Mouse (Mus musculus): ENCODE results near the gene Dand5.

The Dand5 gene

DNA sequence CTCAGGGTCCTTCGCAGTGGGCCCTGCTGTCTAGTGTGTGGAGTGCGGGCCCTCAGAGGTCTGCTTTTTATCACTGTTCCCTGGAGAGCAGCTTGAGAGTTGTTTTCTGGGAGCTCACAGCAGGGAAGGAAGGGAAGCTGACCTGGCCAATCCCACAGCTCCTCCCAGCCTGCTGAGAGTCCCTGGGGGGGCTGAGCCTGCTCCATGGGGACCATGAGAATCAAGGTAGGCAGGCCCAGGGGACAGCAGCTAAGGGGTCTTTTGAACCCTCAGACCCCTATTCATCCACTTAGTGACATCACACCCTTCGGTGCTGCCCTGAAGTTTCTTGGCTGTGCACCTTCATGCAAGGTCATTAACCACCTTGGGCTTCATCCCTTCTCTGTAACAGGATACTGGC, at the start of gene Dand5:
Gene Dand5 (minus strand): TSS at position 101 of the 400 bp plus-strand sequence.
- Histone ChIP-seq H3K27me3 (ENCODE audit: control insufficient read depth, insufficient read depth, low read length, poor library complexity, severe bottlenecking) (no peaks in the 10 kb centered on the region; the same call in 1 of the 2 replicates), H3K36me3 (ENCODE audit: control insufficient read depth, insufficient read depth, low read length, poor library complexity, severe bottlenecking) (no peaks in the 10 kb centered on the region)
- no peak for DNase-seq (ENCODE audit: low read depth, low spot score)

DNA sequence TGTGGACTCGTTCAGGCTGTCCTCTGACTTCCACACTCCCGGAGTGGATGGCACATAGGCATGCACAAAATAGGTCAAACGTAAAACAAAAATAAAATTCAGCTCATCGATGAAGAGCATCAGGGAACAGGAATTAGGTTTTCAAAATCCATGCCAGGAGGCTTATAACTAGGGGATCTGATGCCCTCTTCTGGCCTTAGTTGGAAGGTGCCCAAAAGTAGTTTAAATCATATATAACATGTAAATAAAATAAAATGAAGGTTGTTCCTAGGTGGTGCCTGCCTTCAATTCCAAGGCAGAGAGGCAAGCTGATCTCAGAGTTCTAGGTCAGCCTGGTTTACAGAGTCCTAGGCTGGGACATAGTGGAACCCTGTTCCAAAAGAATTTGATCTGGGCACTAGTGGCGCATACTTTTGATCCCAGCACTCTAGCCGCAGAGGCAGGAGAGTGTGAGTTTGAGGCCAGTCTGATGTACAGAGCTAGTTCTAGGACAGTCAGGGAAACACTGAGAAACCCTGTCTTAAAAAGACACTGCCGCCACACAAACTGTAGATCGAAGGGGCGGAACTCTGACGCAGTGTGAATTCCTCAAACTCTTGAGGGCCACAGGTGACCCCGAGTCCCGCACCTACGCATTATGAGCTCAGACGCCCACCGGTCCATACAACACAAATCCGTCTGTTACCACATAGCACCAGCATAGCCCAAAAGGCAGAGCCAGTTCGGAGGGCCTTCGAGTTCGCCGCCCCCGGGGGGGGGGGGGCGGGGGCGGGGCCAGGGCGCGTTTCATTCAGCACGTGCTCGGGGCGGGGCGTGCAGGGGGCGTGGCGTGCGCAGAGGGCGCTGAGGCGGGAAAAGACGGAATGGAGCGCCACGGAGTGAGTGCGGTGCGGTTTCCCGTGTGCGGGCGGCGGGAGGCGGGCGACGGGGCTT, 49.0 kb upstream of the Dand5 start, which contains the start of gene Syce2:
Gene Syce2 (plus strand): TSS at position 736 of the 933 bp plus-strand sequence.
- DNase-seq (ENCODE audit: low read depth, low spot score), result peak; percentile 94
- H3K36me3 ChIP-seq (ENCODE audit: control insufficient read depth, insufficient read depth, low read length, poor library complexity, severe bottlenecking), result peaks cover 8% of the 10 kb centered on the region; the same call in 1 of the 2 replicates
- H3K27me3 ChIP-seq (ENCODE audit: control insufficient read depth, insufficient read depth, low read length, poor library complexity, severe bottlenecking), result no peaks in the 10 kb centered on the region

DNA sequence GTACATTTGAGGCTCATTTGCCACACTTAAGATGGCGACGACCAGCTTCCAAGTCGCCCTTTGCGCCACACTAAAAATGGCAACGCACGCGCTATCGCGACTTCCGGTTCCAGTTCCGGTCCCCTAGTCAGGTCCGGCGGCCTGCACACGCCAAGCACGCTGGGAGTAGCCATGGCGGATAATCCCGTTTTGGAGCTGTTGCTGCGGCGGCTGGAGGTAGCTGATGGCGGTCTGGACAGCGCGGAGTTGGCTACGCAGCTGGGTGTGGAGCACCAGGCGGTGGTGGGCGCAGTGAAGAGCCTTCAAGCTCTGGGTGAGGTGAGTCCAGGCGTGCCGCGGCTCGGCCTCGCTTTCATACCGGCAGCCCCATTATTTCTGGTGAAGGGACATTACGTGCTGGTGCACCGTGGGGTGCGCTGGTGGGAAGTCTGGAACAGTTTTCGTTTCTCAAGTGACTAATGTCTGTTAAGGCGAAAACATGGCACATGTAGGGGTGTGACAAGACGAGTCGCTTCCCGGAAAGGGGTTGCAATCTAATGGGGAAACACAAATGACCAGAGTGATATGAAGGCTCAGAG, 34.3 kb upstream of the Dand5 start, which contains the start of gene Farsa:
Gene Farsa (plus strand): TSS at position 126 of the 578 bp plus-strand sequence.
- DNase-seq (ENCODE audit: low read depth, low spot score), result peak; percentile 94
- peaks cover 5% of the 10 kb centered on the region; the same call in 1 of the 2 replicates for H3K36me3 ChIP-seq (ENCODE audit: control insufficient read depth, insufficient read depth, low read length, poor library complexity, severe bottlenecking)
- H3K27me3 ChIP-seq (ENCODE audit: control insufficient read depth, insufficient read depth, low read length, poor library complexity, severe bottlenecking), result no peaks in the 10 kb centered on the region

DNA sequence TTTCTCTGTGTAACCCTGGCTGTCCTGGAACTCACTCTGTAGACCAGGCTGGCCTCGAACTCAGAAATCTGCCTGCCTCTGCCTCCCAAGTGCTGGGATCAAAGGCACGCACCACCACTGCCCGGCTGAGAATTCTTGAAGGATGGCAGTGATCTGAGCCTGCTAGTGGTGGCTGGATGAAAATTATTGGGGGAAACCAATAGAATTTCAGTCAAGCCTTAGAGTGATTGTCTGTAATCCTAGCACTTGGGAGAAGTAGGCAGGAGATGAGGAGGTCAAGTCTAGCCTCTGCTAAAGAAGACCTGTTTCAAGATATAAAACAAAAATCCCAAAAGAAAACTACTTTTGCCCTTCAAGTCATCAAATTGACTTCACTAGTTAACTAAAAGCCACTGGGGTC, 33.8 kb upstream of the Dand5 start:
- Histone ChIP-seq H3K36me3 (ENCODE audit: control insufficient read depth, insufficient read depth, low read length, poor library complexity, severe bottlenecking) (peaks cover 5% of the 10 kb centered on the region; the same call in 1 of the 2 replicates), H3K27me3 (ENCODE audit: control insufficient read depth, insufficient read depth, low read length, poor library complexity, severe bottlenecking) (no peaks in the 10 kb centered on the region)
- no peak for DNase-seq (ENCODE audit: low read depth, low spot score)

DNA sequence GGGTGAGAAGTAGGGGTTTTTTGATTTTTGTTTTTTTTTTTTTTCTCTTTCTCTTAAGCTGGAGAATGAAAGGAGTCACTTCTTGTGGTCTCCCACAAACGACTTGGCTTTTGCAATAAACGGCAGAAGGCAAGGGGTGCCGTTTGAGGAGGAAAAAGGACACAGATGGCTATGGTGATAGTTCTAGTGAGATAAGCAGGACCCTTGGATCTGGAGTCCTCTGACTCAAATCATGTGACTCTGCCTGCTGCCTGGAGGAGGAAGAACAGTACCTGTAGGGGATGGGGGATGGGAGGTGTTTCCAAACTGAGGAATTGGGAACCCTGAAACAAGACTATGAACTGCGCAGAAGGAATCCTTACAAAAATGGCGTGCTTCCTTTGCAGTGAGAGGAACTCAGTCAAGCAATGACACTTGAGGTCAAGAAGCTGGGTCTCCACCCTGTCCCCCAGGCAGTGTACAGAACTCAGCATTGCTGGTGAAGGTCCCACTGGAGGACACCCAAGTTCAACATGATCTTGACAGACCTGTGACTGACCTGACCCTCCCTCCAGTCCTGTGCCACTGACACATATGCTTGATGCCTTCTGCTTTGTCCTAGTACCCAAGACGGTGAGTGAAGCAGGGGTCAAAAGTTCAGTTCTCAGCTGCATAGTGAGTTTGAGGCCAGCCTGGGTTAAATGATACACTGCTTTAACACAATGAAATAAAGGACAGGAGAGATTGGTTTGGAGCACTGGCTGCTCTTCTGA, 25.2 kb upstream of the Dand5 start:
- Histone ChIP-seq H3K27me3 (ENCODE audit: control insufficient read depth, insufficient read depth, low read length, poor library complexity, severe bottlenecking) (no peaks in the 10 kb centered on the region), H3K36me3 (ENCODE audit: control insufficient read depth, insufficient read depth, low read length, poor library complexity, severe bottlenecking) (peaks cover 18% of the 10 kb centered on the region)
- peak; percentile 27 for DNase-seq (ENCODE audit: low read depth, low spot score)

DNA sequence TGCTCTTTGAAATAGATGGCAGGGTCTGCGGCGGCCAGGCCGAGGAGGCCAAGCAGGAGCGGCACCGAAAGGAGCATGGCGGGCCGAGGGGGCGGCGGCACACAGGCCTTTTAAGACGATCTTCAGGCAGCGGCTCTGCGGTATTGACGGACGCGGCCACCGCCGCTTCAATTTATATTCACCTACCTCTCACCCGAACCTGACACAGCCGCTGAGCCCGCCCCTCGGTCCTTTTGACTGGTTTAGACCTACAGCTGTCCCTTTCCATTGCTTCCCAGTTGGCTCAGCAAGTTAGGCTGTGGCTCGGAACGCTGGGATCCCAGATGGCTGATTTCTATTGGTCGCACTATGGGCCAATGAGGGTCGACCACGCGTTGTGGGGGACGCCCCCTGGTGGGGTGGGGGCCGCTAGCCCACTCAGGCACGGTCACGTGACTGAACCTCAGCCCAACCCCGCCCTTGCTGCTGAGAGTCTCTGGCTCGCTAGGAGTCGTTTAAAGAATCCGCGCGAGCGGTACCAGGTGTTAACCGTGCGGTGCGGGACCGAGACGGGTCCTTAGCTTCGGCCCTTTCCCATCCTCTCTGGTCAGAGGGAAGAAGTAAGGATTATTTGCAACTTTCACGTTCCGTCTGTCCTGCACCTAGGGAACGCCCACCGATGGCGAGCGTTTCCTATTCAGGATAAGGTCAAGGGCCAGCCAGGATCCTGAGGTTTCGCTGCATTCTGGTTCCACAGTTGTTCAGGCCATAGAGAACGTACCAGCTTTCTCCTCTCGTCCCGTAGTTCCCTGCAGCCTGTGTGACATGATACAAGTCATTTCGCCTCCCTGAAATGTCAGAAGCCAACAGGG, 24.3 kb upstream of the Dand5 start, which contains the start of gene Calr:
Gene Calr (minus strand): TSS at position 213 of the 851 bp plus-strand sequence.
- Histone ChIP-seq H3K27me3 (ENCODE audit: control insufficient read depth, insufficient read depth, low read length, poor library complexity, severe bottlenecking) (no peaks in the 10 kb centered on the region), H3K36me3 (ENCODE audit: control insufficient read depth, insufficient read depth, low read length, poor library complexity, severe bottlenecking) (peaks cover 25% of the 10 kb centered on the region)
- peak; percentile 100 for DNase-seq (ENCODE audit: low read depth, low spot score)

DNA sequence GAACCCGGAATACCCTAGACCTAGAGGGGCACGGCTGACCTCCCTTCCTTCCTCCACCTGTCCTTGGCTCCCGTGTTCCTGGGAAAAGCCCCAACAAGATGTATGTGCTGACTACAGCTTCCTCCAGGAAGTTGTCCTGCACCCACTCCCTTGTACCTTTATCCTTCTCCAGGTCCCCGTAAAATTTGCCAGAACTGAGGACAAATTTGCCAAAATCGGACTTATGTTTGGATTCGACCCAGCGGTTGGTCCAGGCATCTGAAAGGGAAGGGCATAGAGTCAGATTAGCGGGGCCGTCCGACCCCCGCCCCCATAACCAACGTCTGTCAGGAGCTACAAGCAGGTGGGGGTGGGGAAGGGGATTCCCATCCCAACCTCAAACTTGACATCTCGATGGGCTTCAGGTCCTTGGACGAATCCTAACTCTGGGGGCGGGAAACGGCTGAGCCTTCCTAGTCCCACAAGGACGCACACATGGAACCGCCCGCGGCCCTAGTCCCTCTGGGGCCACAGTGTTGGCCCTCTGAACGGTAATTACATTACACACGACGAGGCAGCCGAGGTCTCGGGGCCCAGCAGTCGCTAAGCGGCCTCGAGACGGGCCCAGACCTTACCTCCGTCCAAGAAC, 23.6 kb upstream of the Dand5 start:
- H3K27me3 ChIP-seq (ENCODE audit: control insufficient read depth, insufficient read depth, low read length, poor library complexity, severe bottlenecking), result no peaks in the 10 kb centered on the region
- no peak for DNase-seq (ENCODE audit: low read depth, low spot score)
- peaks cover 28% of the 10 kb centered on the region for H3K36me3 ChIP-seq (ENCODE audit: control insufficient read depth, insufficient read depth, low read length, poor library complexity, severe bottlenecking)

DNA sequence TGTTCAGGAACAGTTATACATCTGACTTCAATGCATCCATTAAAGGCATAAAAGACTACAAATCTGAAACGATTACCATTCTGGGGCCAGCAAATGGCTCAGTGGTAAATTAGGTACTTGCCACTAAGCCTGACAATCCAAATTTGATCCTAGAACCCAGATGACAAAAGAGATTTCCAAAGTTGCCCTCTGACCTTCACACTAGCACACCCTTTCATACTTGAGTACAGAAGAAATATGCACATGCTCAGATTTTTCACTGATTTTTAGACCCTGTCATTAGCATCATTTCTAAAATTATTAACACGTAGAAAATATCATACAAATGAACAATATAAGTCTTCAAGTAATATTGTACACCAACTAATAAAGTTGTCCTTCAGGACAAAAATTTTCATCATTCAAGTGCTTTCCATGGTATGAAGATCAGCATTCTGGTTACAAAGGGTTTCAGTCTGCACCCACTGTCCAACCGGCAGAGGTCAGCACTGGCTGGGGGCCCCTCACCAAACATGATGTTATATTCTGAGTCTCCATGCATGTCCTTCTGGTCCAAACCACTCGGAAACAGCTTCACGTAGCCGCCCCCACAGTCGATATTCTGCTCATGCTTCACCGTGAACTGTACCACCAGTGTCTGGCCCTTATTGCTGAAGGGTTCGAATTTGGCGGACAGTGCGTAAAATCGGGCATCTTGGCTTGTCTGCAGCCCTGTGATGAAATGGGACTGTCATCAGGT, 22.9 kb upstream of the Dand5 start:
- no peaks in the 10 kb centered on the region for H3K27me3 ChIP-seq (ENCODE audit: control insufficient read depth, insufficient read depth, low read length, poor library complexity, severe bottlenecking)
- H3K36me3 ChIP-seq (ENCODE audit: control insufficient read depth, insufficient read depth, low read length, poor library complexity, severe bottlenecking), result peaks cover 28% of the 10 kb centered on the region
- DNase-seq (ENCODE audit: low read depth, low spot score), result peak; percentile 48

DNA sequence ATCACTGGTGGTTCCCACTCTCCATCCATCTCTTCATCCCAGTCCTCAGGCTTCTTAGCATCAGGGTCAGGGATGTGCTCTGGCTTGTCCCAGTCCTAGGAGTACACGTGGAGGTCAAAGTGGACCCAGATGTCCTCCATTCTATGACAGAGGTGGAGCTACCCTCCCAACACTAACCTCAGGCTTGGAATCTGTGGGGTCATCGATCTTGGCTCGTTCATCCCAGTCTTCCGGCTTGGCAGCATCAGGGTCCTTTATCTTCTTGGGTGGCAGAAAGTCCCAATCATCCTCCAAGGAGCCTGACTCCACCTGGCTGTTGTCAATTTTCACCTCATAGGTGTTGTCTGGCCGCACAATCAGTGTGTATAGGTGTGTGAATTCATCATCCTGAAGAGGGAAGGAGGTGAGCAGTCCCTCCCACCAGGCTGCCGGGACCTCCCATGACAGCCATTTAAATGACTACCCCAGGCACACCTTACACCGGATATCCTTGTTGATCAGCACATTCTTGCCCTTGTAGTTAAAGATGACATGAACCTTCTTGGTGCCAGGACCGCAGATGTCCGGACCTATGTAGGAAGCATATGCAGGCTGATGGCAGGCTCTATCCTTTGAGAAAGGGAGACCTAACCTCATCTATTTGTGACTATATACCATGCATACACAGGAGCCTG, 21.9 kb upstream of the Dand5 start:
- H3K36me3 ChIP-seq (ENCODE audit: control insufficient read depth, insufficient read depth, low read length, poor library complexity, severe bottlenecking), result peaks cover 28% of the 10 kb centered on the region
- no peak for DNase-seq (ENCODE audit: low read depth, low spot score)
- no peaks in the 10 kb centered on the region for H3K27me3 ChIP-seq (ENCODE audit: control insufficient read depth, insufficient read depth, low read length, poor library complexity, severe bottlenecking)

DNA sequence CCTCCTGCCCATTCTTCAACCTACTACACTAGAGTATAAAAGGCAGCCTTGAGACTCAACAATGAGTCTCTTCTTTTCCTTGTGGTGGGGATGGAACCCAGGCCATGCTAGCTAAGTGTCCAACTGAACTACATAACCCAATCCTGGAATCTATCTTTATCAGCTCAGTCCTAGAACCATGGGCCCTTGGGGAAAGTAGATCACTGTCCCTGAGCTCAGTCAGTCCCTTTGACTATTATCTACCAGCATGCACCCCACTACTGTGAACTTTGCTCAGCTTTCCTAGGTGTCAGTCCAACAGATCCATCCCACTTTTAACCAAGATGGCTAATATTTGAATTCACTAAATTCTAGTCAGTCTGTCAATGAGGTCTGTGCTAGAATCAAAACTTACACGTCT, 18.9 kb upstream of the Dand5 start:
- H3K36me3 ChIP-seq (ENCODE audit: control insufficient read depth, insufficient read depth, low read length, poor library complexity, severe bottlenecking), result peaks cover 33% of the 10 kb centered on the region
- no peak for DNase-seq (ENCODE audit: low read depth, low spot score)
- H3K27me3 ChIP-seq (ENCODE audit: control insufficient read depth, insufficient read depth, low read length, poor library complexity, severe bottlenecking), result no peaks in the 10 kb centered on the region

DNA sequence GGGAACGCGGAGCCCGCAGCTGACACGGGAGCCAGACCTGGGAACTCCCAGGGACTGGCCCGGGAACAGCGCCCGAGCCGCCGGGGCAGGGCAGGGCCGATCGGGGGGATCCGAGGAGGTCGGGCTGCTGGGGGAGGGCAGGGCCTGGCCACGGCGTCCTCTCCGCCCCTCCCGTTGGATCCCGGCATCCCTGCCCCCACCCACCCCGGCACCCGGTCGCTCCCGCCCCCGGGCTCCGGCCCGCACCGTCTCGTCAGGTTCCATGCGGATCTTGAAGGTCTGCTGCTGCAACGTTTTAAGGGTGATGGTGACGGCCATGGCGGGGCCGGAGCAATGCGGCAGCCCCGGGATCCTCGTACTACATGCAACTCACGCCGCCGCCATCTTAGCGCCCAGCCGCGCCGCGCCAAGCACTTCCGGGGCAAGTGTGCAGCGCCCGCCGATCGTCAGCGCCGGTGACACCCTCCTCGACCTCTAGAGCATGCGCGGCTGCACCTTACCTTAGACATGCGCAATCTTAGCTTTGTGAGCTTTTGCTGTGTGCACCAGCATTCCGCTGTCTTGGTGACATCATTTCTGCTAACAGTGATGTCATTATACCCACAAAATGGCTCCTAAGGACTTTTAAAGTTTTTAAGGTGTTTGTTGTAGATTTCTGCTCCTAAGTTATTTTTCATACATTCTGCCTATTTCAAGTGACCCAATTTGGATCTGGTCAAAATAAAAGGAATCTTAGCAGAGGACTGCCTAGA, 17.8 kb upstream of the Dand5 start, which contains the start of gene Rad23a:
Gene Rad23a (minus strand): TSS at position 418 of the 752 bp plus-strand sequence.
- Histone ChIP-seq H3K27me3 (ENCODE audit: control insufficient read depth, insufficient read depth, low read length, poor library complexity, severe bottlenecking) (no peaks in the 10 kb centered on the region), H3K36me3 (ENCODE audit: control insufficient read depth, insufficient read depth, low read length, poor library complexity, severe bottlenecking) (peaks cover 36% of the 10 kb centered on the region)
- peak; percentile 97 for DNase-seq (ENCODE audit: low read depth, low spot score)

DNA sequence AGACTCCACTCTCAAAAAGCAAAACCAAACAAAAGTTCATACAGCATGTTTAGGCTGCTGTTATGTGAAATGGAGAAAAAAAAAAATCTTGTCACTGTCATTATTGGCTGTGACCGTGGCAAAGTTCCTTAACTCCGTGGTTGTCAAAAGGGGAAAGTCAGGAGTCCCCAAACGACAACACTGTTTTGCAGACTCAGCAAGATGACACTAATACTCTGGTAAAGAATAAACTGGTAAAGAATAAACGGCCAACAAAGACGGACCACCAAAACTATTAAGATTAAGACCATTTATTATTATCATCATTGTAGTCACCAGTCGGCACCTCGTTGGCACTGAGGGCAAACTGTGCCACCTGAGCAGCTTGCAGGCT, 17.2 kb upstream of the Dand5 start:
- no peaks in the 10 kb centered on the region for H3K27me3 ChIP-seq (ENCODE audit: control insufficient read depth, insufficient read depth, low read length, poor library complexity, severe bottlenecking)
- no peak for DNase-seq (ENCODE audit: low read depth, low spot score)

More for the DNA sequence above, 17.2 kb upstream of the Dand5 start:
- H3K36me3 ChIP-seq (ENCODE audit: control insufficient read depth, insufficient read depth, low read length, poor library complexity, severe bottlenecking), result peaks cover 38% of the 10 kb centered on the region

Measured in splenic B cell, adult 2 months (primary cell).